Mouse (Mus musculus): ENCODE measurements at regions not wholly inside any gene's neighbourhood (a gene's known extent, or its start where the extent isn't known, plus 50 kb on each side); places are given as distances from the start of the nearest gene placed in this dataset.

- DNase-seq = no peak
Observed at GRCm38 (mm10) chr13:47298010-47298409, 175.6 kb downstream of the Rnf144b start.

- no peak for DNase-seq
Observed at GRCm38 (mm10) chr13:47300486-47300885, 178.0 kb downstream of the Rnf144b start.

GRCm38 (mm10) chr13:47301070-47301469, 178.6 kb downstream of the Rnf144b start:
- DNase-seq = peak in 1 of 2 experiments; percentile 9

DNA sequence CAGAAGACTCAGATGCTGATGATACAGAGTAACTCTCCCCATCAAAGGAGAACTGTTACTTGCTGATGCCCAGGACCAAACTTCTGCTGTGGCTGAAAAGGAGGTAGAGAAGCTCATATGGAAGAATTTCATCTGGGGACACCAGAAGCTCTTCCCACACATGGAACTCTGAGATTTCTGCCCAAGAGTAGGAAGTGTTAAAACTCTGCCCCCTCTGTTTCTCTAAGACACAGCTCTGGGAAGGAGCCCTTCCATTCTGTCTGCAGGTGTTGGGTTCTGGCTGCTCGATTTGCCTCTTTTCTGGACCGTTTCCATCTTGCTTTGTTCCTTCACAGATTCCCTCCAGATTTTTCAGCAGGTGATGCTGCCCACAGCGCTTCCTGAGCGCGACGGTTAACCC, 187.0 kb downstream of the Rnf144b start:
- DNase-seq = no peak

- no peak for DNase-seq
Observed at GRCm38 (mm10) chr13:47310751-47311202, 188.3 kb downstream of the Rnf144b start.

DNA sequence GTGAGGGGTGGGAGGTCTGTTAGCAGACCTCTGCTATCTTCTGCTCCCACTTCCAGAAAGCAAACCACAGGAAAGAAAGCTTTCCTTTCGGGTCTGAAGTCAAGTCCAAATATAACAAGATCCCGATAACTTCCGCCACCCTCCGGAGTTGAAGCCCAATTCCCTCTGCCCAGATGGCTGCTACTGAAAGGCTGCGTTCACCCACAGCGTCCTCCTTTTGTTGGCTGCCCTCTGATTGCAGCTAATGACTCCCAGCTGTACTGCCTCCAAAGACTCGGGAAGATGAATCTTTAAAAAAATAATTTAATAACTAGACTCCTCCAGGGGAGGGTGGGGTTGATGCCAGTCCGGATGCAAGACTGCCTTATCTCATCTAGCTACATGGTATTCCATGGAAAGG, 197.1 kb downstream of the Rnf144b start:
- no peak for DNase-seq

- DNase-seq = no peak
Observed at GRCm38 (mm10) chr13:47321876-47322275, 199.4 kb downstream of the Rnf144b start.

- DNase-seq = no peak
Observed at GRCm38 (mm10) chr13:47335996-47336684, 213.7 kb downstream of the Rnf144b start.

GRCm38 (mm10) chr13:47336865-47337441, 214.5 kb downstream of the Rnf144b start:
- DNase-seq = no peak

DNA sequence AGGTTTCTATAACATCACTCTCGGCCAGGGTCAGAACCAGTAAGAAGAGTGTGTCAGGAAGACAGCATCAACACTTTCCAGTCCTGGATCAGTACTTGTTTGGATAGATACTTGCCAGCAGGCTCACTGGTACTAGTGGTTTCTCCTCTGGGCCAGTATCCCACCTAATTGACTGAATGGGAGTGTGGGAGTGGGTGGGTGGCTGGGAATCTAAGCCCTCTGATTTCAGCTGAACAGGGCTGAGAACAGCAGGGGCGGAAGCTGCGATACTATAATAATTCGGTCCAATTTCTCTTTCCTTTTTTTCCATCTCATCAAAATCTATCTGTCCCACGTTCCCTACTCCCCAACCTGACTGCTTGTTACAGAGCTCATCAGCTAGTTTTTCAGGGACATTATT, 217.0 kb downstream of the Rnf144b start:
- no peak for DNase-seq

DNA sequence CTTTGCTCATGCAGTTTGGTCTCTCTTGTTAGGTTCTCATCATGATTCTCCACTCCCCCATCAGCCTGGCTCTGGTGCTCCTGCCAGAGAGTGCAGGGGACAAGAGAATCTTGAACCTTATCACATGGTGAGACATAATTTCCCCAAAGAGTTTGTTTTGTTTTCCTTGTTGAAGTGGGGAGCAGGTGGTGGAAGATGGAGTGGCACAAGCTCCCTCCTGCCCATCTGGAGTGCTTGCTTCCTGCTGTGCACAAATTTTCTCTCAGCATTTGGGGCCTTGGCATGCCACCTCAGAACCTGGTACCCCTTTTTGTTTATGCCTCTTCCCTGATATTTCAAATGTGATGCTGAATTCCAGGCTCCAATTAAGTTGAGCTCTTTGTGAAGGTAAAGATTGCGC, 219.9 kb downstream of the Rnf144b start:
- peak; percentile 32 for DNase-seq

- DNase-seq = no peak
Observed at GRCm38 (mm10) chr13:47345576-47345975, 223.1 kb downstream of the Rnf144b start.

- no peak for DNase-seq
Observed at GRCm38 (mm10) chr13:47347835-47348234, 225.4 kb downstream of the Rnf144b start.

- peak; percentile 60 to 66 for DNase-seq
Observed at GRCm38 (mm10) chr13:47348517-47349145, 226.2 kb downstream of the Rnf144b start.

GRCm38 (mm10) chr13:47354446-47354845, 232.0 kb downstream of the Rnf144b start:
- no peak for DNase-seq

GRCm38 (mm10) chr13:47355169-47355568, 232.7 kb downstream of the Rnf144b start:
- no peak for DNase-seq

- no peak for DNase-seq
Observed at GRCm38 (mm10) chr13:47358986-47359385, 236.5 kb downstream of the Rnf144b start.

DNA sequence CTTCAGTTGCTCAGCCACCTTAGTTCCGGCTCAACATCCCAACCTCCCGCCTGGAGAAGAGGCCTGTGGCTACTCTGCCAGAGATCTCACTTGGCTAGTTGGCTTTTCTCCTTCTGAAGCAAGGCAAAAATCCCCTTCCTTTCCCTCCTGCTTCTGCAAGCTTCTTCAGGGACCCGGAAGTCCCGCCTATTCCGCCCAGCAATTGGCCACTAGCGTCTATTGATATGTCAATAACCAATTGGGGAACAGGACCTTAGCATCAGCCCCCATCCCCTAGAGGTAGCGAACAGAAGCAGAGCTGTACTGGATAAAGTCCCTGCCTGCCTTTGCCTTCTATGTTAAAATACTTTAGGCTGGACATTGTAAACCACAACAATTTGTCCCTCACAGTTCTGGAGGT, 243.3 kb downstream of the Rnf144b start:
- no peak for DNase-seq

GRCm38 (mm10) chr13:47368041-47368823, 245.8 kb downstream of the Rnf144b start:
- no peak for DNase-seq

GRCm38 (mm10) chr13:47374583-47374982, 252.1 kb downstream of the Rnf144b start:
- no peak for DNase-seq

GRCm38 (mm10) chr13:47391023-47391422, 268.6 kb downstream of the Rnf144b start:
- DNase-seq = no peak

GRCm38 (mm10) chr13:47397726-47398350, 275.4 kb downstream of the Rnf144b start:
- no peak for DNase-seq

GRCm38 (mm10) chr13:47398976-47399375, 276.5 kb downstream of the Rnf144b start:
- no peak for DNase-seq
